Mouse (Mus musculus): ENCODE measurements around the gene Mynn.

The Mynn gene

GRCm38 (mm10) chr3:30644207-30644606 is 42.3 kb downstream of the Mynn start, which contains the start of gene Lrriq4:
Gene Lrriq4 (plus strand): TSS chr3:30644507.
- DNase-seq (ENCODE audit: low read depth, low spot score) = no peak

GRCm38 (mm10) chr3:30646761-30647160 is 44.9 kb downstream of the Mynn start:
- DNase-seq (ENCODE audit: low read depth, low spot score) = no peak

DNA sequence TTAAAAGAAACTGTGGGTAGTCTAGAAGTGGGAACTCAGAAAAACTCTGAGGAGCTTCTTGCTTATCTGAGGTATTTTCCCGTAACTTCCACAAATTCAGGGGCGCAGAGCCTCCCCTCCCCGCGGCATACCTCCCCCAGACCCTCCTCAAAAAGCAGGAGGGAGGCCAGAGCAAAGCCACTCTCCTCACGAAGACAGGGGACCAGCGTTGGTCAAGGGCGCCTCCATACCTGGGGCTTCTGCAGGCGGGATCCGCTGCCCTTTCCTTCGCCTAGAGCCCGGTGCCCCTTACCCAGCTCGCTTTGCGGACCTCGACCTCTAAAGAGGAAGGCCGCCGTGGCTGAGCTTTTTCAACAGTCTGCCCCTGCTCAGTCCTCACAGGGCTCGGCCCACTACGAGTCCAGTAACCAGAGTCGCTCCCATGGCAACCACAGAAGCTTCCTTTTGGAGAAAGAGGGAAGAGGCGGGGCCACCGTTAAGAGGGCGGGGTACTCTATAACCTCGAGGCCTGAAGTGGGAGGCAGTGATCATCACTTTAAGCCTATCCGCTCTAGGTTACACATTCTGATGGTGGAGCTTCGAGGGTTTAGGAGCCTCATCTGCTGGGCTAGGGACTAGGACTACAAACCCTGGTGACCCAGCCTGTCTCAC is 45.7 kb downstream of the Mynn start, which contains the start of gene Lrrc34:
Gene Lrrc34, minus strand, starts transcription at position 430 of the 651 bp plus-strand sequence.
- no peak for DNase-seq (ENCODE audit: low read depth, low spot score)

GRCm38 (mm10) chr3:30648466-30648865 is 46.6 kb downstream of the Mynn start:
- DNase-seq (ENCODE audit: low read depth, low spot score) = no peak

DNA sequence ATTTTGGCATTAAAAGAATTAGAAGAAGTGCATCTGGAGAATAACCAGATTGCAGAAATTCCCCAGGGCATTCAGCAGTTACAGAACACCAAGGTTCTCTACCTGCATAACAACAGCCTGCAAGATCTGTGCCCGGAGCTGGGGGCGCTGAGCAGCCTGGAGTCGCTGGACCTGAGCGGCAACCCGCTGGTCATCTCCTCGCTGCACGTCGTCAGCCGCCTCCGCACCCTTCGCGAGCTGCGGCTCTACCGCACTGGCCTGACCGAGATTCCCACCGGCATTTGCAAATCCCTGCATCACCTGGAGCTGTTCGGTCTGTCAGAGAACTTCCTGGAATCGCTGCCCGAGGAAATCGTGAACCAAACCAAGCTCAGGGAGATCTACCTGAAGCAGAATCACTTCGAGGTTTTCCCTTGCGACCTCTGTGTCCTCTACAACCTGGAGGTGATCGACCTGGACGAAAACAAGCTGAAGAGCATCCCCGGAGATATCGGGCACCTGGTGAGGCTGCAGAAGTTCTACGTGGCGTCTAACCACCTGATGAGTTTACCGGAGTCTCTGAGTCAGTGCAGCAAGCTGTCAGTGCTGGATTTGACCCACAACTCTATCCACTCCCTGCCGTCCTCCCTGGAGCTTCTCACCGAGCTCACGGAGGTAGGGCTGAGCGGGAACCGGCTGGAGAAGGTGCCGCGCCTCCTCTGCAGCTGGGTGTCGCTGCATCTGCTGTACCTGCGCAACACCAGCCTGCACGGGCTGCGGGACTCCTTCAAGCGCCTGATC is 48.4 kb downstream of the Mynn start:
- no peak for DNase-seq (ENCODE audit: low read depth, low spot score)

- DNase-seq (ENCODE audit: low read depth, low spot score) = no peak
Measured at GRCm38 (mm10) chr3:30655937-30656336, 54.1 kb downstream of the Mynn start.

GRCm38 (mm10) chr3:30658486-30658885 is 56.6 kb downstream of the Mynn start:
- DNase-seq (ENCODE audit: low read depth, low spot score) = no peak

Measured in A20 (cell line).